Mouse (Mus musculus): ENCODE results near the gene Crip1. TPM values are rescaled to one million over a fixed set of nuclear protein-coding genes. Genes with fewer than 3 reads are reported as not detected.

The Crip1 gene
- total and polyA plus RNA-seq, 3 experiments: 282 to 438 TPM; not detected in 1

- H3K9me3 ChIP-seq (replicated peaks; ENCODE audit: insufficient read depth, low read length): no peaks in the 10 kb centered on the region
- H3K4me1 ChIP-seq (ENCODE audit: control insufficient read depth in 1 of 2, insufficient read depth in 2 of 2, low read length in 2 of 2): no peaks in the 10 kb centered on the region
- H3K4me3 ChIP-seq (ENCODE audit: control insufficient read depth in 1 of 2, insufficient read depth in 1 of 2, low read depth in 2 of 2, low read length in 2 of 2): no peak overlapping the region
- no peak for DNase-seq (ENCODE audit: low read depth, low spot score)
- no peaks in the 10 kb centered on the region for H3K36me3 ChIP-seq (ENCODE audit: control insufficient read depth in 1 of 2, insufficient read depth in 2 of 2, low read length in 2 of 2)
- no peak for TF ChIP-seq MAX (IDR thresholded peaks at IDR 0.05; ENCODE audit: low read length)
- no peak for TF ChIP-seq POLR2AphosphoS5 (IDR thresholded peaks at IDR 0.05; ENCODE audit: borderline replicate concordance, low read depth, low read length)
- TF ChIP-seq CHD1 (IDR thresholded peaks at IDR 0.05; ENCODE audit: low read depth, low read length): no peak
- TF ChIP-seq E2F4 (IDR thresholded peaks at IDR 0.05; ENCODE audit: borderline replicate concordance, low read depth, low read length): no peak
- TF ChIP-seq EP300 (IDR thresholded peaks at IDR 0.05; ENCODE audit: low read depth in 1 of 2, low read length in 2 of 2): no peak
- TF ChIP-seq BHLHE40 (IDR thresholded peaks at IDR 0.05; ENCODE audit: borderline replicate concordance, low read depth, low read length): no peak
- TF ChIP-seq TCF12 (IDR thresholded peaks at IDR 0.05; ENCODE audit: low read depth, low read length): no peak
- H3K9ac ChIP-seq (ENCODE audit: control insufficient read depth, low read depth, low read length, poor library complexity, severe bottlenecking): no peak overlapping the region
- H3K27ac ChIP-seq (ENCODE audit: control insufficient read depth, low read depth, low read length): no peak overlapping the region
- H3K79me2 ChIP-seq (ENCODE audit: control insufficient read depth, insufficient read depth, low read length, poor library complexity): peaks cover under 1% of the 10 kb centered on the region; the same call in 1 of the 2 replicates
- H3K27me3 ChIP-seq (ENCODE audit: control insufficient read depth in 1 of 2, insufficient read depth in 2 of 2, low read length in 2 of 2): no peaks in the 10 kb centered on the region
These were observed 55.2 kb downstream of the Crip1 start for GRCm38 (mm10) chr12:113201301-113201700.

GRCm38 (mm10) chr12:113202008-113202407, 55.9 kb downstream of the Crip1 start:
- no peaks in the 10 kb centered on the region for H3K9me3 ChIP-seq (replicated peaks; ENCODE audit: insufficient read depth, low read length)

More at GRCm38 (mm10) chr12:113202008-113202407, 55.9 kb downstream of the Crip1 start:
- no peak overlapping the region for H3K27ac ChIP-seq (ENCODE audit: control insufficient read depth, low read depth, low read length)
- TF ChIP-seq BHLHE40 (IDR thresholded peaks at IDR 0.05; ENCODE audit: borderline replicate concordance, low read depth, low read length) (no peak), CHD2 (IDR thresholded peaks at IDR 0.05; ENCODE audit: low read length) (no peak), TAL1 (IDR thresholded peaks at IDR 0.05; ENCODE audit: low read length) (no peak), MAFK (IDR thresholded peaks at IDR 0.05; ENCODE audit: borderline replicate concordance, low read depth, low read length) (no peak), MXI1 (IDR thresholded peaks at IDR 0.05; ENCODE audit: low read depth, low read length) (no peak), ZNF384 (IDR thresholded peaks at IDR 0.05; ENCODE audit: low read depth, low read length) (no peak)
- no peaks in the 10 kb centered on the region; a peak in 1 of 4 replicates for H3K36me3 ChIP-seq (ENCODE audit: control insufficient read depth in 1 of 2, insufficient read depth in 2 of 2, low read length in 2 of 2)
- no peak overlapping the region for H3K4me3 ChIP-seq (ENCODE audit: control insufficient read depth in 1 of 2, insufficient read depth in 1 of 2, low read depth in 2 of 2, low read length in 2 of 2)
- no peak overlapping the region for H3K9ac ChIP-seq (ENCODE audit: control insufficient read depth, low read depth, low read length, poor library complexity, severe bottlenecking)
- DNase-seq (ENCODE audit: low read depth, low spot score): peak; percentile 69
- peaks cover 1% of the 10 kb centered on the region; the same call in 1 of the 2 replicates for H3K79me2 ChIP-seq (ENCODE audit: control insufficient read depth, insufficient read depth, low read length, poor library complexity)
- no peaks in the 10 kb centered on the region for H3K4me1 ChIP-seq (ENCODE audit: control insufficient read depth in 1 of 2, insufficient read depth in 2 of 2, low read length in 2 of 2)
- H3K27me3 ChIP-seq (ENCODE audit: control insufficient read depth in 1 of 2, insufficient read depth in 2 of 2, low read length in 2 of 2): no peaks in the 10 kb centered on the region

Other genes starting within 250 kb of the Crip1 start
- 0.75 and 1.0 TPM in 2 replicates for gene Jag2, start 216.5 kb upstream of the Crip1 start, total RNA-seq (2012; rRNA removed)
- gene Jag2, start 216.5 kb upstream of the Crip1 start, polyA plus RNA-seq (2012; ENCODE audit: insufficient read depth in 1 of 2, insufficient read length in 2 of 2, low read depth in 1 of 2, low replicate concordance in 2 of 2, missing spikeins in 1 of 2): 1 to 10 TPM in 1 of 2 experiments, not detected in 1; 3.9 TPM
- 19.0 and 20.1 TPM in 2 replicates for gene Nudt14, start 204.2 kb upstream of the Crip1 start, total RNA-seq (2012; rRNA removed)
- 10 to 100 TPM in 1 of 2 experiments, not detected in 1; 61.0 TPM for gene Nudt14, start 204.2 kb upstream of the Crip1 start, polyA plus RNA-seq (2012; ENCODE audit: insufficient read depth in 1 of 2, insufficient read length in 2 of 2, low read depth in 1 of 2, low replicate concordance in 2 of 2, missing spikeins in 1 of 2)
- gene Btbd6, start 169.8 kb upstream of the Crip1 start, total RNA-seq (2012; rRNA removed): 0.88 and 1.8 TPM in 2 replicates
- 1 to 10 TPM in 1 of 2 experiments, not detected in 1; 3.0 TPM for gene Btbd6, start 169.8 kb upstream of the Crip1 start, polyA plus RNA-seq (2012; ENCODE audit: insufficient read depth in 1 of 2, insufficient read length in 2 of 2, low read depth in 1 of 2, low replicate concordance in 2 of 2, missing spikeins in 1 of 2)
- 90.6 and 105 TPM in 2 replicates for gene Brf1, start 145.6 kb upstream of the Crip1 start, total RNA-seq (2012; rRNA removed)
- 100 to 1,000 TPM in 1 of 2 experiments, not detected in 1; 159 TPM for gene Brf1, start 145.6 kb upstream of the Crip1 start, polyA plus RNA-seq (2012; ENCODE audit: insufficient read depth in 1 of 2, insufficient read length in 2 of 2, low read depth in 1 of 2, low replicate concordance in 2 of 2, missing spikeins in 1 of 2)
- gene Pacs2, start 131.8 kb upstream of the Crip1 start, total RNA-seq (2012; rRNA removed): 27.7 and 29.8 TPM in 2 replicates
- gene Pacs2, start 131.8 kb upstream of the Crip1 start, polyA plus RNA-seq (2012; ENCODE audit: insufficient read depth in 1 of 2, insufficient read length in 2 of 2, low read depth in 1 of 2, low replicate concordance in 2 of 2, missing spikeins in 1 of 2): 10 to 100 TPM; 62.5 to 69.7 TPM
- 0.59 and 0.65 TPM in 2 replicates for gene Tex22, start 71.8 kb upstream of the Crip1 start, total RNA-seq (2012; rRNA removed)
- under 1 TPM in 1 of 2 experiments, not detected in 1; 0.43 TPM for gene Tex22, start 71.8 kb upstream of the Crip1 start, polyA plus RNA-seq (2012; ENCODE audit: insufficient read depth in 1 of 2, insufficient read length in 2 of 2, low read depth in 1 of 2, low replicate concordance in 2 of 2, missing spikeins in 1 of 2)
- 99.5 and 102 TPM in 2 replicates for gene Mta1, start 48.0 kb upstream of the Crip1 start, total RNA-seq (2012; rRNA removed)
- 100 to 1,000 TPM in 1 of 2 experiments, 10 to 100 TPM in 1; 69.0 to 410 TPM for gene Mta1, start 48.0 kb upstream of the Crip1 start, polyA plus RNA-seq (2012; ENCODE audit: insufficient read depth in 1 of 2, insufficient read length in 2 of 2, low read depth in 1 of 2, low replicate concordance in 2 of 2, missing spikeins in 1 of 2)
- 65.2 and 67.8 TPM in 2 replicates for gene Crip2, start 6.1 kb upstream of the Crip1 start, total RNA-seq (2012; rRNA removed)
- 100 to 1,000 TPM in 1 of 2 experiments, not detected in 1; 261 TPM for gene Crip2, start 6.1 kb upstream of the Crip1 start, polyA plus RNA-seq (2012; ENCODE audit: insufficient read depth in 1 of 2, insufficient read length in 2 of 2, low read depth in 1 of 2, low replicate concordance in 2 of 2, missing spikeins in 1 of 2)
- 40.6 and 50.7 TPM in 2 replicates for gene Tedc1, start 10.1 kb downstream of the Crip1 start, total RNA-seq (2012; rRNA removed)
- 10 to 100 TPM in 1 of 2 experiments, not detected in 1; 74.7 TPM for gene Tedc1, start 10.1 kb downstream of the Crip1 start, polyA plus RNA-seq (2012; ENCODE audit: insufficient read depth in 1 of 2, insufficient read length in 2 of 2, low read depth in 1 of 2, low replicate concordance in 2 of 2, missing spikeins in 1 of 2)
- 14.4 and 17.0 TPM in 2 replicates for gene Tmem121, start 39.6 kb downstream of the Crip1 start, total RNA-seq (2012; rRNA removed)
- 10 to 100 TPM in 1 of 2 experiments, not detected in 1; 35.2 TPM for gene Tmem121, start 39.6 kb downstream of the Crip1 start, polyA plus RNA-seq (2012; ENCODE audit: insufficient read depth in 1 of 2, insufficient read length in 2 of 2, low read depth in 1 of 2, low replicate concordance in 2 of 2, missing spikeins in 1 of 2)